Mouse (Mus musculus) kidney, embryonic 14.5 days (tissue): ENCODE measurements around the gene Sh2d7. TPM values are rescaled to one million over a fixed set of nuclear protein-coding genes. Genes with fewer than 3 reads are reported as not detected.
A peak's percentile ranks its signal among the peaks of the same experiment; 100 is the strongest.

Experiments
- ATAC-seq: fragments of 200-750 bp; cut with Nextera tagmentation; 2 replicates; pipeline ENCODE4 v1.8.0; 2017; ENCODE audit warnings: moderate number of reproducible peaks, mild to moderate bottlenecking, moderate TSS enrichment, moderate library complexity; ENCODE audit not compliant: low FRiP score, low TSS enrichment
- H3K27ac ChIP-seq: fragments of 300-500 bp; sonication (generic); 2 replicates; pipeline ENCODE4 v1.5.1; 2014; ENCODE audit warnings: low read depth, mild to moderate bottlenecking, low read length, moderate library complexity, mixed read lengths
- H3K27me3 ChIP-seq: fragments of 300-500 bp; sonication (generic); 2 replicates; pipeline ENCODE4 v1.6.1; 2014; ENCODE audit warnings: mild to moderate bottlenecking, low read length; ENCODE audit not compliant: control insufficient read depth, insufficient read depth
- H3K36me3 ChIP-seq: fragments of 300-500 bp; sonication (generic); 2 replicates; pipeline ENCODE4 v1.6.1; 2014; ENCODE audit warnings: low read length, mixed read lengths; ENCODE audit not compliant: control insufficient read depth, insufficient read depth
- H3K4me1 ChIP-seq: fragments of 300-500 bp; sonication (generic); 2 replicates; pipeline ENCODE4 v1.6.1; 2014; ENCODE audit warnings: low read length, mixed read lengths; ENCODE audit not compliant: control insufficient read depth, insufficient read depth
- H3K4me2 ChIP-seq: fragments of 300-500 bp; sonication (generic); replicated peaks from 2 replicates; pipeline ENCODE4 v1.6.1; 2014; ENCODE audit warnings: low read depth, mild to moderate bottlenecking, low read length
- H3K4me3 ChIP-seq: fragments of 300-500 bp; sonication (generic); 2 replicates; pipeline ENCODE4 v1.5.1; 2014; ENCODE audit warnings: mild to moderate bottlenecking, low read length
- H3K9ac ChIP-seq: fragments of 300-500 bp; sonication (generic); 2 replicates; pipeline ENCODE4 v1.6.1; 2014; ENCODE audit warnings: low read depth, mild to moderate bottlenecking, low read length, moderate library complexity
- H3K9me3 ChIP-seq: fragments of 300-500 bp; sonication (generic); 2 replicates; pipeline ENCODE4 v1.6.1; 2016; ENCODE audit warnings: low read length; ENCODE audit not compliant: control insufficient read depth
- WGBS: fragments of 180-500 bp; shearing (Covaris S2); extraction: QIAGEN DNeasy Blood & Tissue Kit; methylation state at CpG from one replicate; pipeline ENCODE4 v1.1.7; 2014; 5-methylcytosine and 5-hydroxymethylcytosine counted together
- polyA plus RNA-seq: library from polyadenylated mRNA; unstranded; fragments of >200 nt; fragmentation: Nextera tagmentation; extraction: Ambion mirVana; gene quantifications from 2 replicates; pipeline ENCODE4 v1.2.1, GENCODE M21; 2014

Gene Sh2d7
- polyA plus RNA-seq, 1 experiment from 2014 or later = not detected

DNA sequence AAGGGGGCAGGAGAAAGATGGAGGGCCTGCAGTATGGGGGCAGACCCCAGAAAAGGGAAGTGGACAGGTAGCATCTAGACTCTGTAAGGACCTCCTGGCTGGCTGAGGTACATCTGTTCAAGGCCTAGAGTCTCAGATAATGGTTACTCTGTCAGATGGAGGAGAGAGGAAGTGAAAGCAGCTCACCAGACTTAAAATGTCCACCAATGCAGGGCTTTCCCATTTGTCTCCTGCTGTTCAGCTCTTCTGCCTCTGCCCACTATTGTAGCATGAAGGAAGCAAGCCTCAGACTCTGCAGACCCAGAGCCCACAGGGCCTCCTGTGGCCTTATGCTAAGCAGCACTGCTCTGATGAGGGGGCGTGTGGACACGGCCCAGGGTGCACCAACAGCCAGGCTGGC lies 16.3 kb downstream of the Sh2d7 start:
- ATAC-seq = no peak
- H3K4me1 ChIP-seq = 0 out of 2 replicates have a peak, but pooled peaks cover 7% of the 10 kb centered on the region
- H3K4me3 ChIP-seq = no peak overlapping the region
- no peaks in the 10 kb centered on the region for H3K27me3 ChIP-seq
- 69% methylated on average over 2 of the region's 2 CpGs for WGBS
- no peak overlapping the region for H3K27ac ChIP-seq
- H3K9ac ChIP-seq = no peak overlapping the region
- no peaks in the 10 kb centered on the region for H3K36me3 ChIP-seq
- no peak overlapping the region for H3K4me2 ChIP-seq
- H3K9me3 ChIP-seq = no peaks in the 10 kb centered on the region

DNA sequence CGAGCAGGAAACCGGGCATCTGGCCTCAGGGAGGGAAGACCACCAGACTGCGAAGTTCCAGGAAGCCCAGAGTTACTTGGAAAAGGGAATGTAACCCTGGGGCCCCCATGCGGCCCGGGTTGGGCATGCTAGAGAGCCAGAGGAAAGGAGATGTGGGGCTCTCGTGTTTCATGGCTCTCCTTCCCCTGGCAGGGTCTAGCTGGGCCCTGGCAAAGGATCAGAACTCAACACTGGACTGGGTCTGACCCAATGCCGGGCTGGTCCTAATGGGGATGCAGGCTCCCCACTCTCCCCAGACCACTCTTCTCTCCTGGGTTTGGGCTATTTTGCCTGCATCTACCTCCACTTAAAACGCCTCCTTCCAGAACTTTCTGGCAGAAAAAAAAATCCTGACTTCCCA lies 19.9 kb downstream of the Sh2d7 start:
- Histone ChIP-seq H3K9me3 (no peaks in the 10 kb centered on the region), H3K4me3 (no peak overlapping the region), H3K4me2 (no peak overlapping the region), H3K27ac (no peak overlapping the region), H3K9ac (no peak overlapping the region), H3K27me3 (no peaks in the 10 kb centered on the region), H3K4me1 (0 out of 2 replicates have a peak, but pooled peaks cover 7% of the 10 kb centered on the region), H3K36me3 (no peaks in the 10 kb centered on the region)
- no peak for ATAC-seq
- 67% methylated on average over 8 of the region's 8 CpGs for WGBS

DNA sequence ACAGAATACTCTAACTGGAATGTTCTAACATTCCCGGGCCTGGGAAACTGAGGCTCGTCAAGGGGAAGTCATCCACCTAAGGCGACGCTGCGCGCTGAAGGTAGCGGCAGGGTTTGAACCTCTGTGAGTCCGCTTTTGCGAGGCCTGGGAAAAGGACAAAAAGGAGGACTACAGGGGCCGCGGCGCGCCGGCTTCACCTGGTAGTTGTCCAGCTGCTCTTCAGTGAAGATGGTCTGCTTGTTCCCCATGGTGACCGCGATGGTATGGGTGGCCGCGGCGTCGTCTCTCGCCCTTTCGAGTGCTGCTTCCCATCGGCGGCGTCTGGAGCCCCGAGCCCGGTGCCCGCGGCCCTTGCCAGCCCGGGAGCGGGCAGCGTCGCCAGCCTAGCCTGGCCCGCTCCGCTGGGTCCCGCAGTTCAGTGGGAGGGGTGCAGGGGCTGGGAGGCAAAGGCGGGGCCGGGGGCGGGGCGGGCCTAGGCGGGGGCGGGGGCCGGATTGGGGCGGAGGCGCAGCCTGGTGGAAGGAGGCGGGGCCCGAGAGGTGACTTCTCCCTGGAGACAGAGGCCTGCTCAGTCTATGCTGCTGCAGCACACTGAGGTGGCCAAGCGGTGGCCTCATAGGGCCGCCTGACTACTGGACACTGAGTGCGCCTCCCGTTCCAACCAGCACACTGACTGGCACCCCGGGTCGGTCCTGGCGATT lies 21.1 kb downstream of the Sh2d7 start, which contains the start of gene Cib2:
TSS of gene Cib2 (minus strand) at position 448 of the 701 bp plus-strand sequence.
- ATAC-seq = peak; percentile 98
- Histone ChIP-seq H3K4me2 (peak within 1 kb of the TSS; percentile 84), H3K9me3 (no peaks in the 10 kb centered on the region), H3K4me1 (0 out of 2 replicates have a peak, but pooled peaks cover 7% of the 10 kb centered on the region), H3K4me3 (peak within 1 kb of the TSS; percentile 52), H3K27me3 (no peaks in the 10 kb centered on the region), H3K36me3 (no peaks in the 10 kb centered on the region), H3K9ac (peak within 1 kb of the TSS; percentile 52; the same call in 1 of the 2 replicates), H3K27ac (no peak within 1 kb of the TSS)
- WGBS = 2% methylated on average over 33 of the region's 54 CpGs

DNA sequence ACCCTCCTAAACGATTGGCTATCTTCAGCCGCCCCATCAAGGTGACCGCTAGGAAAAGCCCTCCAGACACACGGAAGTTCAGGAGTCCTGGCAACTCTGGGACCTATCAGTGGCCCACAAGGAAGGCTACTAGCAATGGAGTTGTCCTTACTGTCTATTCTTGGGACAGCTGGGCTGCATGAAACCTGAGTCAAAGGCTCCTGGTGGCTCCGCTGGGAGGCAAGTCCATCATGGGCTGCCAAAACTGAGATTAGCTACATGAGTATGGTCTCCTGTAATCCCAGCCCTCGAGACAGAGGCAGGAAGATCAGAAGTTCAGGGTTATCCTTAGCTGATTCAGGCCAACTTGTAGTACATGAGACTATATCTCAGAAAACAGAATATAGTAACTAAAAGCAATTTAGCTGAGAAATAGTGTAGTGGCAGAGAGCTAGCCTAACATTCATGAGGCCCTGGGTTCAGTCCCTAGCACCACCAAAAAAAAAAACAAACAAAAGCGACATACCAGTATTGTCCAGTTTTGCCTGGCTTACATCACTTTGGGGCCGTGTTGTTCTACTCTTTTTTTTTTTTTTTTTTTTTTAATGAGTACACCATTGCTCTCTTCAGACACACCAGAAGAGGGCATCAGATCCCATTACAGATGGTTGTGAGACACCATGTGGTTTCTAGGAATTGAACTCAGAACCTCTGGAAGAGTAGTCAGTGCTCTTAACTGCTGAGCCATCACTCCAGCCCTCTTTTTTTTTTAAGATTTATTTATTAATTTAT lies 22.2 kb downstream of the Sh2d7 start:
- Histone ChIP-seq H3K4me2 (no peak overlapping the region), H3K27ac (no peak overlapping the region), H3K4me1 (0 out of 2 replicates have a peak, but pooled peaks cover 7% of the 10 kb centered on the region), H3K27me3 (no peaks in the 10 kb centered on the region), H3K9ac (no peak overlapping the region), H3K36me3 (no peaks in the 10 kb centered on the region), H3K4me3 (no peak overlapping the region), H3K9me3 (no peaks in the 10 kb centered on the region)
- ATAC-seq = no peak
- whole genome bisulfite sequencing = 87% methylated on average over 8 of the region's 8 CpGs

DNA sequence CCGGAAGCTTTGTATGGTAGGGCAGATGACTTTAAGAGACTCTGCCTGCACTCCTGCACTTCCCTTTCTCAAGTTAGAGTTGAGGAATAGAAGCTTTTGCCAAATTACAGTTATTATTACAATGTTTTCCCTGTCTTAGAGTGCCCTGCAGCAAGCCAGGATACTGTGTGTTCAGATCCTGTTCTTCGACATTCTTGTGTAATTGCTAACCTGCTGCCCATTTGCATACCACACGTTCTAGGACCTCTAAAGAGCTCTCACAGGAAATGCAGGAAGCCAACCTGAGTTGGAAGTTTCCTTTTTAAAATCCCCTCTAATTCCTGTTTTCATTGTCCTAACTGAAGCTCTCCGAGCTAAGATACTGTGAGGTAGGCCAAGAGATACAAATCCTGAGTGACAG lies 28.2 kb downstream of the Sh2d7 start:
- Histone ChIP-seq H3K27ac (peak overlapping the region; percentile 62; the same call in 1 of the 2 replicates), H3K9ac (no peak overlapping the region), H3K4me1 (no peaks in the 10 kb centered on the region), H3K27me3 (no peaks in the 10 kb centered on the region), H3K4me3 (no peak overlapping the region), H3K4me2 (no peak overlapping the region), H3K36me3 (no peaks in the 10 kb centered on the region), H3K9me3 (no peaks in the 10 kb centered on the region)
- 46% methylated on average over 4 of the region's 4 CpGs for WGBS
- ATAC-seq = no peak

DNA sequence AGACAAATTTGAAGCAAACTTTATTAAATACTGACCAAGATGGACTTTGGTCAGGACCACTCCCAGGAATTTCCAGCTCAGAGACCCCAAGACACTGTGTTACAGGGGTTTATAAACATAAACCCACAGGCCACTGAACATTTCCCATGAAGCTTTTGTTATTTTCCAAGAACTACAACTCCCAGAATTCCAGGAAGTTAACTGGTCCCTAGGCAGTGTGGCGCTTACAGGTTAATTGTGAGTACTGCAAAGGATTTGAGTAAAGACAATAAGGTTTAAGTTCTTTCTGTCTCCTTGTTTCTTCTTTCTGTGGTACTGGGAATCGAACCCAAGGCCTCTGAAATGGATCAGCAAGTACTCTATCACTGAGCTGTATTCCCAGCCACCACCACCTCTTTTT lies 29.9 kb downstream of the Sh2d7 start:
- WGBS = 45% methylated on average over 2 of the region's 2 CpGs
- ATAC-seq = no peak

DNA sequence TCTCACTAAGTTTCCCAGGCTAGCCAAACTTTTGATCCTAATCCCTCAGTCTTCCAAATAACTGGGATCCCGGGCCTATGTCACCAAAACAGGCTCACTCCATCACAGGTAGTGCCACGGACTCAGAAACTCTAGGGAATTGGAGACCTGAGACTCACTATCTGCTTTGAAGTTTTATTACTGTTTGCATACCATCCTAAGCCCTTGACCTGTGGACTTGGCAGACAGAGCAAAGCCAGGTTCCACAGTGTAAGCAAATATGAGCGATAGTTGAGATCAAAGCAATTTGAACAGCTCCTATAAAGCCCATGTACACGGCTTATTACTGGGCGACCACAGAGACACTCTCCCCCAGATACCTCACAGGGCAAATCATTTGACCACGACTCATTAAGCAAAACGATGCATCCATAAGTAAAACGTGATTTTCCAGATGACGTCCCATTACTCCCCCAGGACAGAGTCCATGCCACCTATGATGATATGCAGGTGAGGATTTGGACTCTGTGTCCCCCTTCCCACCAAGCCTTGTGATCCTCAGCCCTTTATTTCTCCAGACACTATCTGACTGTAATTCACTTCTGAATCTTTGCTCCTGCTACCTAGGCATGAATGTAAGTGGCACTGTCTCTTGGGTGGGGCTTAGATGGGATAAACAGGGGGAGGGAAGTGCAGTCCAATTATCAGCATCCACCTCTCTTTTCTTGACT lies 32.5 kb downstream of the Sh2d7 start:
- ATAC-seq = no peak

More for the DNA sequence above, 29.9 kb downstream of the Sh2d7 start:
- Histone ChIP-seq H3K27me3 (no peaks in the 10 kb centered on the region), H3K36me3 (no peaks in the 10 kb centered on the region), H3K9ac (no peak overlapping the region), H3K9me3 (no peaks in the 10 kb centered on the region), H3K4me2 (no peak overlapping the region), H3K27ac (no peak overlapping the region), H3K4me3 (no peak overlapping the region), H3K4me1 (no peaks in the 10 kb centered on the region)

DNA sequence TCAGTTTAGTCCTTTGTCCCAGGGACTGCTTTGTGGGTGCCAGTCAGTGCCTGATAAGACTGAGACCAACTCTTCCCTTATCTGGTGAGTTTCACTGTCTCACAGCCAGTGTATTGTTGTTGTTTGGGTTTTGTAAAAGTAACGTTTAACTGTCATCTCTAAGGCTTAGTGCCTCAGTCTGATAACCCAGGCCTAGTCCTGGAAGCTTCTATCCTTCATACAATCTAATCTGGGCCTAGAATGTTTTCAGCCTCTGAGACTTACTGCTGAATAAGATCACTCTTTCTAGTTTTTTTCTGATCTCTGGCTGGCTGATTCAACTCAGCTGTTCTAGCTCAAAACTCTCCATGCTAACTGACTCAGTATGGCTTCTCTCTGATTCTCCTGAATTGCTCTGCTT lies 44.9 kb downstream of the Sh2d7 start:
- no peaks in the 10 kb centered on the region for H3K27me3 ChIP-seq

More for the DNA sequence above, 32.5 kb downstream of the Sh2d7 start:
- no peak overlapping the region for H3K27ac ChIP-seq
- H3K4me1 ChIP-seq = no peaks in the 10 kb centered on the region
- no peaks in the 10 kb centered on the region for H3K27me3 ChIP-seq
- no peak overlapping the region for H3K4me3 ChIP-seq
- WGBS = 49% methylated on average over 9 of the region's 9 CpGs
- H3K4me2 ChIP-seq = no peak overlapping the region
- H3K36me3 ChIP-seq = no peaks in the 10 kb centered on the region
- H3K9me3 ChIP-seq = no peaks in the 10 kb centered on the region
- H3K9ac ChIP-seq = no peak overlapping the region

More for the DNA sequence above, 44.9 kb downstream of the Sh2d7 start:
- Histone ChIP-seq H3K27ac (no peak overlapping the region), H3K4me1 (peaks cover 10% of the 10 kb centered on the region; the same call in 1 of the 2 replicates), H3K4me3 (no peak overlapping the region), H3K36me3 (no peaks in the 10 kb centered on the region), H3K9ac (no peak overlapping the region), H3K4me2 (no peak overlapping the region), H3K9me3 (0 out of 2 replicates have a peak, but pooled peaks cover 2% of the 10 kb centered on the region)
- WGBS = 57% methylated on average over 1 of the region's 1 CpGs
- no peak for ATAC-seq
